Mouse (Mus musculus) E14TG2a.4 (cell line): Measurements from ENCODE around the gene 4930404N11Rik.
A peak's percentile ranks its signal among the peaks of the same experiment; 100 is the strongest.

ENCODE experiments used
- H3K27me3 ChIP-seq: 2 replicates; pipeline ENCODE4 v1.6.1; 2014; ENCODE audit warnings: low read length, control low read depth; ENCODE audit not compliant: insufficient read depth
- H3K36me3 ChIP-seq: 2 replicates; pipeline ENCODE4 v1.6.1; 2014; ENCODE audit warnings: low read length, control low read depth; ENCODE audit not compliant: insufficient read depth
- H3K4me1 ChIP-seq: replicated peaks from 2 replicates; pipeline ENCODE4 v1.6.1; 2014; ENCODE audit warnings: low read depth, low read length, control low read depth
- H3K4me3 ChIP-seq: replicated peaks from 2 replicates; pipeline ENCODE4 v1.5.1; 2014; ENCODE audit warnings: mild to moderate bottlenecking, low read length
- H3K9me3 ChIP-seq: 2 replicates; pipeline ENCODE4 v1.6.1; 2014; ENCODE audit warnings: low read length, control low read depth
- CTCF ChIP-seq: conservative IDR thresholded peaks from 2 replicates; pipeline ENCODE4 v1.5.1; 2014; ENCODE audit warnings: low read length
- NANOG ChIP-seq: IDR thresholded peaks from 2 replicates; pipeline ENCODE4 v1.6.1; 2014; ENCODE audit warnings: borderline replicate concordance, low read length, mixed read lengths
- POU5F1 ChIP-seq: IDR thresholded peaks from 2 replicates; pipeline ENCODE4 v1.6.1; 2014; ENCODE audit warnings: low read length, borderline replicate concordance

4930404N11Rik gene

DNA sequence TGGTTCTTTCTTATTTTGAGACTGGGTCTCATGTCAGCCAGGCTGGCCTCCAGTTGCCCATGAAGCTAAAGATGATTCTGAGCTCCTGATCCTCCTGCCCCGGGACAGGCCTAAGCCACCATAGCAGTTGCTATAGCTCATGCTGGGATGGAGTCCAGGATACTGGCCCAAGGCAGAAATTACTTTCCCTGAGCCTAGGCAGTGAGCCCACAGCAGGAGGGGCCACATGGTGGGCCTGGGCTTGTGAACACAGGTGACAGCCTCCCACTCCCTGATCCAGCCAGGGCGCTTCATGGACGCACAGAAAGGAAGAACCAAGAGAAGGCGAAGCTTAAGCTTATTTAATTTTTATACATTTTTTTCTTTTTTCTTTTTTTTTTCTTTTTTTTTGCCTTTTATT, 30.2 kb upstream of the 4930404N11Rik start:
- H3K9me3 ChIP-seq = no peaks in the 10 kb centered on the region
- peaks cover 25% of the 10 kb centered on the region for H3K36me3 ChIP-seq
- TF ChIP-seq POU5F1 (no peak), NANOG (no peak), CTCF (no peak)
- H3K4me3 ChIP-seq = no peak overlapping the region
- H3K27me3 ChIP-seq = no peaks in the 10 kb centered on the region
- H3K4me1 ChIP-seq = peaks cover 80% of the 10 kb centered on the region

DNA sequence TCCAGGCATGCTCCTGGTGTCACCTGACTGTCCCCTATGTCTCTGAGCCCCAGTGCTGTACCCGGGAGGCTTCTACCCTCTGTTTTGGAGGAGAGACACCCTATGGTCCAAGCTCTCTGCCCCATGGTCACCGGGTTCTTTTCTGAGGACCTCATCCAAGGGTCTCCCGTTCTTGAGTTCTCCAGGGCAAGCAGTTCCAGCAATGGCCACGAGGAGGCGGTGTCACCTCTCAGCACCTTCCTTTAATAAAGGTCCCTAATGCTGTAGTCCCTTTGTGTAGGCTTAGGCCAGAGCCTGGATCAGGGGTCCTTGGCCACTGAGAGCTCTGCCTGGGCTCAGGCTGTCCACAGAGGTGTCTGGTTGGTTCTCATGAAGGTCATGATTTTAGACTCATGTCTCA, 29.5 kb upstream of the 4930404N11Rik start:
- H3K4me3 ChIP-seq = no peak overlapping the region
- TF ChIP-seq POU5F1 = no peak
- TF ChIP-seq CTCF = peak; percentile 100
- TF ChIP-seq NANOG = no peak
- peaks cover 80% of the 10 kb centered on the region for H3K4me1 ChIP-seq
- H3K27me3 ChIP-seq = no peaks in the 10 kb centered on the region
- no peaks in the 10 kb centered on the region for H3K9me3 ChIP-seq
- peaks cover 28% of the 10 kb centered on the region for H3K36me3 ChIP-seq

DNA sequence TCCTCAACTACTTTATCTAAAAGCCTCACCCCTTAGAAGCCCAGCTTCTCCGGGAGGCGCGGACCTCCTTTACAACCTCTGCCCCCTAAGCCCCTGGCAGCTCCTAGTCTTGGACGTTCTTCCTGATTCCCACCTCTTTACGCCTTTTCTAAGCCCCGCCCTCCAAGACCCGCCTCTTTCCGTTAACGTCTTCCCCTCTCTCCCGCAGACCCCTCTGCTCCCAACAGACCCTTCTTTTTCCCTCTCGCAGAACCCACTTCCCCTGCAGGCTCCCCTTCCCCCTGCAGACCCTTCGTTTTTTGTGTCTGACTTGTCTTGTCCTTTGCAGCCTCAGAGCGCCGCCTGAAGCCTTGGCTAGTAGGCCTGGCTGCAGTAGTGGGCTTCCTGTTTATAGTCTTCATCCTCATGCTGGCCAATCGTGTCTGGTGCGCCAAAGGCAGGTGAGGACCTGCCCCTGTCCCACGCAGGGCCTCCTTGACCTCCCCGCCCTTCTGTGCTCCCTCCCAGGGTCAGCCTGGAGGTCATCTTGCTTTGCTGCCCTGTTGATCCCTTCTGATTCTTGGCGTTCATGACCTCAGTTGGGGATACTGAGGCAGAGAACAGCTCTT, 27.9 kb upstream of the 4930404N11Rik start:
- H3K4me3 ChIP-seq = peak overlapping the region; percentile 46
- peaks cover 81% of the 10 kb centered on the region for H3K4me1 ChIP-seq
- H3K36me3 ChIP-seq = peaks cover 30% of the 10 kb centered on the region
- H3K9me3 ChIP-seq = no peaks in the 10 kb centered on the region
- no peaks in the 10 kb centered on the region for H3K27me3 ChIP-seq
- TF ChIP-seq CTCF (no peak), NANOG (no peak), POU5F1 (no peak)

DNA sequence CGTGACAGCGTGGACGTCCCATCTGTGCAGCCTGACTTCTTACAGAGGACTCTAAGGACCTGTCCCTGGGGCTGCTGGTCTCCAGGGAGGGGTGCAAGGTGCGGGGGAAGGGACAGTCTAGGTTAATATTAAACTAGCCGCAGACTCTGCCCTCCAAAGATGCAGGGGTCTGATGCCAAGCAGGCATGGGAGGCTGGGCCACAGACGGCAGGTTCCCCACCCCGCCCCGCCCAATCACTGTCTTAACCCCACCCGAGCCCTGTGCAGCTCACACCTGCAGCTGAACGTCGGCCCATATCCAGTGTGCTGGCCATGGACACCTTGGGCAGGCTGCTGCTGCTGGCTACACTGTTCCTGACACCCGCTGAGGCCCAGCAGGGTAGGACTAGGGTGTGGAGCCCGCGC, 27.2 kb upstream of the 4930404N11Rik start, which contains the start of gene Smim24:
Gene Smim24, plus strand, starts transcription at position 271 of the 405 bp plus-strand sequence.
- H3K27me3 ChIP-seq = no peaks in the 10 kb centered on the region
- no peaks in the 10 kb centered on the region for H3K9me3 ChIP-seq
- H3K4me3 ChIP-seq = peak within 1 kb of the TSS; percentile 46
- peaks cover 38% of the 10 kb centered on the region for H3K36me3 ChIP-seq
- peaks cover 81% of the 10 kb centered on the region for H3K4me1 ChIP-seq
- TF ChIP-seq NANOG = no peak
- TF ChIP-seq CTCF = no peak
- TF ChIP-seq POU5F1 = no peak

DNA sequence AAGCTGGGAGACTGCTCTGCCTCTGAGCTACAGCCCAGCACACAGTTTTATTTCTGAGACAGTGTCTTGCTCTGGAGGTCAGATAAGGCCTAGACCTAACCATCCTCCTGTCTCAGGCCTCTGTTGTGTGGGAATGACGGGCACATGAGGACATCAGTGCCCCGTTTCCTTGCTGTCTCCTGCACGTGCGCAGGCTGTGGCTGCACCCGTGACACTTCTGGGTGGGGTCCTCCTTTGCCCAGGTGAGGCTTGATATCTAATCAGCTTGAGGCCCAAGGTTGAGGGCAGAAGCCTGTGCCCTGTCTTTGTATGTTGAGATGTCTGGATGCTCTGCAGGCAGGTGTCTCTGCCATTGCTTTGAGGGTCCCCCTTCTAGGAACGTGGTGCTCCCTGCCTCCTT, 26.7 kb upstream of the 4930404N11Rik start:
- Histone ChIP-seq H3K27me3 (no peaks in the 10 kb centered on the region), H3K4me3 (no peak overlapping the region), H3K4me1 (peaks cover 81% of the 10 kb centered on the region), H3K9me3 (no peaks in the 10 kb centered on the region), H3K36me3 (peaks cover 43% of the 10 kb centered on the region)
- TF ChIP-seq NANOG (no peak), POU5F1 (no peak), CTCF (no peak)

DNA sequence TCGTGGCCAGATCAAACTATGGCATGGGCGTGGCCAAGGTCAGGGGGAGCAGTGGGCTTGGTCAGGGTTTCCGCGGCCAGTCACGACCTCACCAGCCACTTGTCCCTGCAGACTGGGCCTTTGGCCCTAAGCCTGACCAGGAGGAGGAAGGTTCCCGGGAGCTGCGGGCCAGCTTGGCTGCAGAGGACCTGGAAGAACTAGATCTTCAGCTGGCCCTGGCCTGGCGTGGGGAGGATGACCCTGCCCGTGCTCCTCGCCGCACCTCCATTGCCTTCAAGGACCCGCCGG, 25.0 kb upstream of the 4930404N11Rik start:
- no peak for TF ChIP-seq NANOG
- TF ChIP-seq POU5F1 = no peak
- TF ChIP-seq CTCF = no peak
- Histone ChIP-seq H3K4me1 (peaks cover 81% of the 10 kb centered on the region), H3K36me3 (peaks cover 59% of the 10 kb centered on the region), H3K27me3 (no peaks in the 10 kb centered on the region), H3K9me3 (no peaks in the 10 kb centered on the region), H3K4me3 (peak overlapping the region; percentile 20; the same call in 1 of the 2 replicates)

DNA sequence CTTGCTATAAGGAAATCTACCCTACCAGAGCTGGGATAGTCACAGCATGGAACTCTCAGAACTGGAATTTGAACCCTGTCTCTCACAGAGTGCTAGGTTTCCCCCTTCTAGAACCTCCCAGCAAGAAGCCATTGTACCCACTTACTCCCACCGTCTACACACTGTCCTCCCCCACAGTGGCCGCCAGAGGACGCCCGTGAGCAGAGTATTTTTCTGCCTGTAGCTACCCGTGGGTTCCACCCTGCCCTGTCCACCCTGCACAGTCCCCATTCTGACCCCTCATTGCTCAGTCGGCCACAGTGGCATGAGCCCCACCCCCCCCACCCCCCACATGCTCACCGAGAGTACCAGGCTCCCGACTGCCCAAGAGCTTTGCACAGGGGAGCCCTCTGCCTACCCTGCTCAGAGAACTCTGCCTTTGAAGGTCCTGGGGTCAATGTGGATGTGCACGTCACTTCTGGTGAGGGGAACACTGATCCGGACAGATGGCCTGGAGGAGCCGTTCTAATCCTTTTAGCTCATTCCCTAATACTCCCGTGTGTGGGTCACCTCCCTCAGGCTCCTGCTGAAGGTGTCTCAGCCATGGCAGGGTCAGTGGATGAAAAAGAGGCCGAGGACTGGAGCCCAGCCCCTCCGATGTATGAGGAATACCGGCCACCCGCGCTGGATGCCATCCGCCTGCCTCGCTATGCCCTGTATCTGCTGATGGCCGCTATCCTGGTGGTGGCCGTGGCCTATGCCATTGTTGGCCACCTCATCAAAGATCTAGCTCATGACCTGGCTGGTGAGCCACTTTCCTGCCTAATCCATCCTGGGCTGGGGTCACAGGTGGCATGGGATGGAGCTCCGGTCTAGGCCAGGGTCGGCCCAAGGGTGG, 24.4 kb upstream of the 4930404N11Rik start:
- Histone ChIP-seq H3K4me3 (peak overlapping the region; percentile 20; the same call in 1 of the 2 replicates), H3K9me3 (no peaks in the 10 kb centered on the region), H3K27me3 (no peaks in the 10 kb centered on the region), H3K4me1 (peaks cover 83% of the 10 kb centered on the region), H3K36me3 (peaks cover 65% of the 10 kb centered on the region)
- TF ChIP-seq NANOG (no peak), POU5F1 (no peak), CTCF (peak; percentile 98)

DNA sequence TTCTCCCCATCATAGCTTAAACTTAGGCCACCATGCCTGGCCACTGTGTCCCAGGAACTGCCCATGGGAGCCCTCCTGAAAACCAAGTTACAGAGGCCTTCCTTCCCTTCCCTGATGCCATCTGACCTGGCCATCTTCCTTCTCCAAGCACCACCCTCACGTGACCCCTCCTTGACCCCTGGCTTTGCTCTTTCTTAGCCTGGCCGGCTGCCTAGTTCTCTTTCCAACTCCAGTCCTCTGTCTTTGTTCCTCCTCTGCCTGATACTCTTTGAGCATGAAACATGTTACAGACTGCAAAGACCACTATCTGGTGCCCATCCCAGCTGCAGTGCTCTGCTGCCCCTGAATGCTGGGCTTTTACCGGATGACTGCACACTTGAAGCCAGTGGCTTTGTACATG, 23.8 kb upstream of the 4930404N11Rik start:
- Histone ChIP-seq H3K9me3 (no peaks in the 10 kb centered on the region), H3K4me1 (peaks cover 82% of the 10 kb centered on the region), H3K4me3 (no peak overlapping the region), H3K27me3 (no peaks in the 10 kb centered on the region), H3K36me3 (peaks cover 65% of the 10 kb centered on the region)
- TF ChIP-seq NANOG (no peak), POU5F1 (no peak), CTCF (no peak)

DNA sequence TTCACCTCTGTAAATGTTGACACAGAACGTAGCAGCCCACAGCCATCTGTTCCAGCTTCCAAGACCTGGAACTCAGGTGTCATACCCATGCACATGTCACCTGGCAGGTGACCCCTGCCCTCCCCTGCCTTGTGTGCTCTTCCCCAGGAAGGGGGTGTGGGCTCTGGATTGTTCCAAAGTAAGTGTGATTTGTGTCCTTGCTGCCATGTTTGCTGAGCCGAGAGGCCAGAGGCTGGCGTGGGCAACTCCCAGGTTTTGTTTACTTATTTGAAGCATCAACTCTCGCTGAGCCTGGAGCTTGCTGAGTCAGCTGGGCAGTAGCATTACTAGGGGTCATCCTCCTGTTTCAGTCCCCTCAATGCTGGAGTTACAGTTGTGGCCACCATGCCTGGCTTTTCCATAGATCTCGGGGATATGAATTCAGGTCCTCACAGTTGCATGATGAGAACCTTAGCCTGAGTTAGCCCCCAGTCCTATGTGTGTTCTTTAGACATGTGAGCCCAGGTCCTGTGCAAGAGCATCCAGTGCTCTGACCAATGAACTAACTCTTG, 23.0 kb upstream of the 4930404N11Rik start, which contains the start of gene Gm48552:
Gene Gm48552, plus strand, starts transcription at position 501 of the 551 bp plus-strand sequence.
- Histone ChIP-seq H3K9me3 (no peaks in the 10 kb centered on the region), H3K4me1 (peaks cover 76% of the 10 kb centered on the region), H3K4me3 (no peak within 1 kb of the TSS), H3K36me3 (peaks cover 65% of the 10 kb centered on the region), H3K27me3 (no peaks in the 10 kb centered on the region)
- TF ChIP-seq POU5F1 (no peak), CTCF (no peak), NANOG (no peak)
